Mouse (Mus musculus) gonadal fat pad, adult 2 months (tissue): ENCODE data around the gene Agap2. TPM values are rescaled to one million over a fixed set of nuclear protein-coding genes. Genes with fewer than 3 reads are reported as not detected.

Experiments used
- DNase-seq: peaks from one replicate; pipeline ENCODE4 v3.0.0-alpha.2; 2012; ENCODE audit warnings: low read depth
- polyA plus RNA-seq: library from polyadenylated mRNA; depleted of rRNA; stranded (reverse); fragments of >200 nt; gene quantifications from 2 replicates; pipeline ENCODE4 v1.2.3, GENCODE M21; 2012; rRNA removed

Agap2 gene
- polyA plus RNA-seq = 5.3 and 5.7 TPM in 2 replicates

DNA sequence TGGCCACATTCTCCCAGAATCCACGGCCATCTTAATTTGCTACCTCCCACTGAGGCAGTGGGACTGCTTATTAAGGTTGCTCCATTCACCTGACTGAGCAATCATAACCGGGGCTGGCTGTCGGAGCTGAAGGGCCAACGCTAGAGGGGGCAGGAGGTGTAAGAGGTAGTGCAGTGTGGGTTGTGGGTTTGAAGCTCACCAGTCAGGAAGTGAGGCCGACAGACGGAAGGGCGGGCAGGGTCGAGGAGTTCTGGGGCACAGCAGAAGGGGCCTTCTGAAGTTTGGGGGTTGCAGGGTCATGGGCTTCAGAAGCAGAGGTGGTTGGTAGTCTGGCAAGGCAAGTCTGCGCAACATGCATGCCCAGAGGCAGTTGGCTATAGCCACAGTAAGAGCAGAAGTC lies at the start of gene Agap2:
Gene Agap2, plus strand, starts transcription at position 205 of the 400 bp plus-strand sequence.
- DNase-seq = no peak

DNA sequence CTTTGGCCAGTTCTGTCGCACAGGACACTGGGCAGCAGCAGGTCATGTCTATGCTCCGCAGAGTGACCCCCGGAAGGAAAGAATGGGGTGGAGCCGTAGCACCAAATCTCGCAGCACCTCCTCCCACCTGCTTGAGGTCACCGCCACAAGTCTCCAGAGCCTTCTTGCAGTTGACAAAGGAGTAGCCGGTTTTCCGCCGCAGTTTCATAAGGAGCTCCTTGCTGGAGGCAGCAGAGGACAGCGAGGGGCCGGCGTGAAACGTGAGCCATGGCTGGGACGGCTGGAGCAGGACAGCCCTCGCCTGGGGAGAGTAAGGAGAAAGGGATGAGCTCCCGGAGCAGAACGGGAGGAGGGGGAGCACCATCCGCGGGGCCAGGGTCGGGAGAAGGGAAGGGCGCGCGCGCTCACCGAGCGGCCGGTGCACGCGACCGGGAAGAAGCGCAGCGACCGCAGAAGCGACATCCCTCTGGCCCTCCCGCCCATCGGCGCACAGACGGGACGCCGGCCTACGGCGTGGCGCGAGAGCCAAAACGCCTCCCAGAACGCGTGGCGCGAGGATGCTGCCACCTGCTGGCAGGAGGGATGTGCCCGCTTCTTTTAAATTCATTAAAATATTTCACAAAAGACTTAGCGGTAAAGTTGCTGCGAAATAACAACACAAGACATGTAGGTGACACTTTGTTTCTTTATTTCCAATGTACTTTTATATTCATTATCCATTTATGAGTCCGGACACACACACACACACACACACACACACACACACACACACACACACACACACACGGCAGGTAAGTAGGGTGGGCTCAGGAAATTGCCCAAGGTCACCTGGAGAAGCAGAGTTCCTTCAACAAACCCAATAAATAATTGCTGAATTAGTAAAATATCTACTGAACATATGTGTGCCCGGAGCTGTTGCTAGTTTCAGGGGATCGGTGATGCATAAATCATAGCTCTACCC lies 44.5 kb upstream of the Agap2 start, which contains the start of gene Tsfm:
Gene Tsfm, minus strand, starts transcription at position 505 of the 961 bp plus-strand sequence.
- DNase-seq = no peak

DNA sequence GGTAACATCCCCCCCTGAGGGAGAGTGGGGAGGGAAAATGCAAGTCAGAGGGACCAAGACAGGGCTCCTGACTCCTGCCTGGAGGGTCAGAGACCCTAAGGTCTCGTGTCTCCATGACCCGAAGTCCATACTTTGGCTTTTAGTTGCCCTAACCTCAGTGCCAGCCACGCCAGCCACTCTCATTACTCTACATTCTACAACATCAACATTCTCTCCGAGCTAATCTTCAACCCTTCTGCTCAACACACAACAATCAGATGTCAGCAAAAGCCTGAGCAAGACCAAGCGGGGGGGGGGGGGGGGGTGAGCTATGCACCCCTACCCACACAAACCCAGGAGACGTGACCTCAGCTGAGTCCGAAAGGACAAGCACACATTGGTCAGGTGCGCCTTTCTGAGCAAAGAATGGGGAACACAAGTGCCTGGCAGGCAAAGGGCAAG lies 41.8 kb upstream of the Agap2 start:
- no peak for DNase-seq

DNA sequence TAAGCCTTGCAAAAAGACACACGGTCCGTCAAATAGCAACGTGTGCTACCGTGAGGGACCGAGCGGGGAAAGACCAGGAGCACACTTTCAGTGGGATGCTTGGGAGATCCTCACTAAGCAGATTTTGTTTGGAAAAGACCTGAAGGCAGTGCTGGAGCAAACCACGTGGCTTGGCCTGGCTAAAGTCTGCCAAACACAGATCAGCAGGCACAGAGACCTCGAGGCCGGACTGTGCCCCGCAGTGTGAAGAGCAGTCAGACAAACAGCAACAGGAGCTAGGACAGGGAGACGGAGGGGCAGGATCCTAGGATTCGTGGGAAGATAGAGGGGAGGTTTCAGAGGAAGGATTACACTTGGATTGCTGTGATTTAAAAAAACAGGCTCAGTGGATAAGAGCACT lies 38.8 kb upstream of the Agap2 start:
- no peak for DNase-seq

DNA sequence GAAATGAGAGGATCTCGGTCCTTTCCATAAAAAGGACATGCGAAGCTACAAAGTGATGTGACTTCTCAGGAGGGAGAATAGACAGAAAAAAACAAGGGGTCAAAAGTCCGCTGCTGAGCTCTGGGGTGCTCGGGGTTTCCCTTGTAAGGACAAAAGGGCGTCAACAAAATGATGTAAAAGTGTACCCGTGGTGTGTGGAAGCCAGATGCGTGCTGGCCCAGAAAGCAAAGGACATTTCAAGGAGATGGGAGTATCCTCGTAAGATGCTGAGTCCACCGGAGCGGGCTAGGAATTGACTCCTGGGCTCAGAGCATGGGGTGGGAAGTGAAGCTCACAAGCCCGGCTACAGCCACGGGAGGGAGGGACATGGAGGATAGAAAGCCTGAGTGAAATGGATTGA lies 37.4 kb upstream of the Agap2 start:
- DNase-seq = no peak

DNA sequence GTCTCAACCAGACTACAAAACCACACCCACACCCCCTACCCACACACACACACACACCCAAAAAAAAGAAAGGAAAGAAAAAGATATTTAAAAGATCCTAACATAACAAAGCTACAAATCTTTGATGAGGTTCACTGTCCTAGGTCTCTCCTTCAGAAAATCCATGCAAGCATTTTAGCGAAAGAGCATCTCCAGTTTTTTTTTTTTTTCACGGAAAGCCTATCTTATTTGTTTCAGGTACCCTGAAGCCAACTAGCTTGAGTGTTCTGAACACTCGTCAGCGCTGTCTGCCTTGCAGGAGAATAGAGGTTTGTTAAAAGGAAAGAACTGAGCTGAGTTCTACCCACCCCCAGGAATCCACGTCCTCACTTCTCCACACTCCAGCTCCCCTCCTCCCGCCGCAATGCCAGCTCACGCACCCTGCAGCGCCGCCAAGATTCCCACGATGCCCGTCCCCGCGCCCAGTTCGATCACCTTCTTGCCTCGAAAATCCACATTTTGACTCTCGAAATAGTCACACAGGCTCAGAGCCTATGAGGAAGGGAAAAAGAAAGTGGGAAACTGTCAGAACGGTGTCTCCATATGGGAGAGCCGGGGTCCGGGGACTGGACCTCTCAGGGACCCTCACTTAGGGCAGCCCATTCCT lies 34.4 kb upstream of the Agap2 start:
- no peak for DNase-seq

DNA sequence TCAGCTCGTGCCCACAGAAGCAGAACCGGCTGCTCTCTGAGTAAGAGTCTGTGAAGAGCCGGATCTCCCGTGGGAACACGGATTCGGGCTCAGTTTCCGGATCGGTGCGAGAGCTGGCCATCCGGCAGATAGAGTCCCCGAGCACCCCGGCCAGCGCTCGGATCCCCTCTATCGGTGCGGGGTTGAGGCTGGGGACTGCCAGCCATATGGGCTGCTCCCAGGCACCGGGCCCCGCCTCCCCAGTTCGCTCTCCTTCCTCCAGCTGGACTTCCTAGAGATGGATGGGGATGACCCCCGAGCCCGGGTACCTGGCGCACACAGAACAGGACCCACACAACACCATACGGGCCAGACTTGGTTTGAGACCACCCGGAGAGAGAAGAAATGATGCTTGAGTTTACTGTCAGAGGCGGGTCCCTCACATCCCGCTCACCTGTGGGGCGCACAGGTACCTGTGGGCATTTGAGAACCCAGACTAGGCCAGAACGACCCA lies 33.8 kb upstream of the Agap2 start, which contains the start of the genes Mettl1 and Eef1akmt3:
Gene Mettl1, plus strand, starts transcription at position 141 of the 493 bp plus-strand sequence.
Gene Eef1akmt3, minus strand, starts transcription at position 240 of the 493 bp plus-strand sequence.
- no peak for DNase-seq

DNA sequence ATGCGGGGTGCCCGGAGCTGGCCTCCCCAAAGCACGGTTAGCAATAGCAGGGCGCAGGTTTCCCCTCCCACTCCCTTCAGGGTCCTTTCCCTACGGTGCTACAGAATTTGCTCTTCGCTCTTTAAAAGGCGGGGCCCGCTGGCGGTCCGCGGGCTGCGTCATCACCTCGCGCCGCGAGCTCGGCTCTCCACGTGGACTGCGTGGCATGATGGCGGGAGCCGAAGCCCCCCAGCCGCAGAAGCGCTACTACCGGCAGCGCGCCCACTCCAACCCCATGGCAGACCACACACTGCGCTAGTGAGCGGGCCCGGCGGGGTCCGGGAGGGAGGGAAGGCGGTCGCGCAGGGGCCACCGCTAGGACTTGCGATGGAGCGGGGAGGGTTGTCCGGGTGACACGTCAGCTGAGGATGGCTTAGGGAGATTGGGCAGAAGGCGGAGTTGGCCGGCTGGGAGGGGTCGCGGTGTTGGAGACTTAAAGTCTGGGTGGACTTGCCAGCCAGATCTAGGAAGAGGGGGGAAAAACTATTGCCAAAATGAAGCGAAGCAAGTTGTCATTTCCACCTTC lies 33.2 kb upstream of the Agap2 start:
- no peak for DNase-seq

DNA sequence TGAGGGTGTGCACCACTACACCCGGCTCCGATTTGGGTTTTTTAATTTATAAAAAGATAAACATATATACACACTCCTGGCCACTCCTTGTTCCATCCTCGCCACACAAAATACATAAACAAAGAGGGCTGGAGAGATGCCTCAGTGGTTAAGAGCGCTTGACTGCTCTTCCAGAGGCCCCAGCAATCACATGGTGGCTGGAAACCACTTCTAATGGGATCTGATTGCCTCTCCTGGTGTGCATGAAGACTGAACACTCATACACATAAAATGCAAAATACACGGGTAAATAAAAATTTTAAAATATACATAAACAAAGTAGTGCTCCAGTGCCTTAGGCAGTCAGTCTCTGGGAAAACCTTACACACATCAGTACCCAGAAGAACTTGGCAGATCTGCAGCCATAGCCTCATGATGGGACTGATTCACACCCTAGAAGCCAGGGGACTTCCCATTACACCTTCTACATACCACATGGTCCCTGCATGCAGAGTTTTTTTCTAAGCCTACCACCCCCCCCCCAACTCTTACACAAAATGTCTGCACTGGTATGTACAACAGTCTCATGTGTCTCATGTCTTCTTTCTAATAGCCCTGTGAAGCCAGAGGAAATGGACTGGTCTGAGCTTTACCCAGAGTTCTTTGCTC lies 32.5 kb upstream of the Agap2 start:
- DNase-seq = no peak

DNA sequence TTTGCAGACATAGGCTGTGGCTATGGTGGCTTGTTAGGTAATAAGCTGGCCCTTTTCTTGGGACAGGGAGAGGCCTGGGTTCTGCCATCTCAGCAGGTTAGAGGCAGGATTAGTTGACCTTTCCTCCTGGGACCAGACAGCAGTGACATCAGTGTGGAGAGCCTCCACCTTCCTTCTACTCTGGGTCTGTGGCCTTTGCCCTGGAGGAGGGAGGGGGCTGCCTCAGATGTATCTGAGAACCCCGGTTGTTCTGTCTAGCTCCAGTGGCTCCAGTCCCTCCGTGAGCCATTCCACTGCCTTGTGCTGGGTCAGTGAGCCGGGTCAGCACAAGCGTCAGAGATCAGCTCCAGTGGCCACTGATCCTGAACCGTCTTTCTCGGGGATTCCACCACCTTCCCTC lies 31.9 kb upstream of the Agap2 start:
- DNase-seq = no peak

DNA sequence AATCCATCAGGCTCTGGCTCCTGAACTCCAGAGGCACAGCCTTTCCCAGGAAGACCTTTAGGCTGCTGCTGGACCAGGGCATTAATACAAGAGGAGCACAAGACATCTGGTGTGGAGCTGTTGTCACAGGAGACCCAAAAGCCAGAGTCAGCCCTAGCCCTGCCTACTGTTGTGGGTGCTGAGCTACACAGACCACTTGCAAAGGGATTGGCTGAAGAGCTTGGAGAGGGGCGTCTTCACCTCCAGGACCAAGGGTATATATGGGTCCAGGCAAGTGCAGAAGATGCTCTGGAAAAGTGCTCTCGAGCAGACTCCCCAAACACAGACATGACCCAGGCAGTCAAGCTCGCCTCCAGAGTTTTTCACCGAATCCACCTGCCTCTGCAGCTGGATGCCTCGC lies 27.1 kb upstream of the Agap2 start, which contains the start of gene Cyp27b1:
Gene Cyp27b1, plus strand, starts transcription at position 297 of the 400 bp plus-strand sequence.
- no peak for DNase-seq

DNA sequence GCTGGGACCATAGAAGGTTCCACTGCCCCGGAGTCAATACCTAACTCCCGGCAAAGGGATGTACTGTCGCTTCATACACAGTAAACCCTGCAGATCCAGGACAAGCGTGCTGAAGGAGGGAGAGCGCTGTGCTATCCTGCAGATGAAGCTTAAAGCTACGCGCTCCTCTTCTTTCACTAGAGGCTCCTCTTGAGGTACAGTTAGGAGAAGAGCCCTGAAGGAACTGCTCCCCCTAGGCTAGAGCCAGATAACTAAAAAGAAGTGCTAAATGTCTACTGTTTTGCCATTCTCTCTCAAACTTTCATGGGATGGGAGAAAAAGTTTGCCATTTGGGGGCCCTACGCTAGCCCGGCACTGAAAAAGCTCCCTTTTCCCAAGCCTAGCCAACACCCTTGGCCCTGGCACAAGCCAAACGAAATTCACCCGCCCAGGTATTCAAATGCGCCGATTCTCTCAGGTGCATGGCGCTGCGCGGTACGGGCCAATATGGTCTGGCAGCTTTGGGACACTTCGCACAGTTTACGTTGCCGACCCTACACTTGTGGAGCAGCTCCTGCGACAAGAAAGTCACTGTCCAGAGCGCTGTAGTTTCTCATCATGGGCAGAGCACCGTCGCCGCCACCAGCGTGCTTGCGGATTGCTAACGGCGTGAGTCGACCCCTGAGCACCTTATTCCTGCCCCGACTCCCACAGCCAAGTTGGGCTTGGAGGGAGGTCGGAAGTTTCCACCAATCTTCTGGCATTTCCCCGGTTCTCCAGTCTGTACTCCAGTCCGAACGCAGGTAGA lies 26.3 kb upstream of the Agap2 start:
- no peak for DNase-seq

DNA sequence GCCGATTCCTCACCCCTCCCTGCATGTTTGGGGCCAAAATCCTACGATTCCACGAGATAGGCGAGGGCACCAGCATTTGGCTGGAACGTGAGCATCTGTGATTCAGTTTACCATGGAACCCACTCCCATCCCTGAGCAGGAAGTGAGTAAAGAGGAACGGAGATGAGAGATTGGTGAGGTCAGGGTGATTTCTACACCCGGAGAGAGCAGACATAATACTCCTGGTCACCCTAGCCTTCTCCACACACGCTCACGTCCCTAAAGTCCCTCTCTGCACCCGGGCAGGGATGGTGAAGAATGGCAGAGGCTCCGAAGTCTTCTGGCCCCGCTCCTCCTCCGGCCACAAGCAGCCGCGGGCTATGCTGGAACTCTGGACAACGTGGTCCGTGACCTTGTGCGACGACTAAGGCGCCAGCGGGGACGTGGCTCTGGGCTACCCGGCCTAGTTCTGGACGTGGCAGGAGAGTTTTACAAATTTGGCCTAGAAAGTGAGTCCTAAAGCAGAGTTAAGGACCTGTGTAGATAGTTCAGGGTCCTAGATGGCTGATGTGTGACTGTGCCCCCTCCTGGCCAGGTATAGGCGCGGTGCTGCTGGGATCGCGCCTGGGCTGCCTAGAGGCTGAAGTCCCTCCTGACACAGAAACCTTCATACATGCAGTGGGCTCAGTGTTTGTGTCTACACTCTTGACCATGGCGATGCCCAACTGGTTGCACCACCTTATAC lies 25.5 kb upstream of the Agap2 start:
- DNase-seq = no peak

DNA sequence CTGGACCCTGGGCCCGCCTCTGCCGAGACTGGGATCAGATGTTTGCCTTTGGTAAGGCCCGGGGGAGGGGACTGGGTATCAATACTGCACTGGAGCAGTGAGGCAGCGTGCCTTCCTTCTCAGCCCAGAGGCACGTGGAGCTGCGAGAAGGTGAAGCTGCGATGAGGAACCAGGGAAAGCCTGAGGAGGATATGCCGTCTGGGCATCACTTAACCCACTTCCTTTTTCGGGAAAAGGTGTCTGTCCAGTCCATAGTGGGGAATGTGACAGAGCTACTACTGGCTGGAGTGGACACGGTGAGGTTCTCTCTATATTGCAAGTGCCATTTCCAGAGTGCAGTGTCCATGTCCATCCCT lies 25.0 kb upstream of the Agap2 start:
- no peak for DNase-seq

DNA sequence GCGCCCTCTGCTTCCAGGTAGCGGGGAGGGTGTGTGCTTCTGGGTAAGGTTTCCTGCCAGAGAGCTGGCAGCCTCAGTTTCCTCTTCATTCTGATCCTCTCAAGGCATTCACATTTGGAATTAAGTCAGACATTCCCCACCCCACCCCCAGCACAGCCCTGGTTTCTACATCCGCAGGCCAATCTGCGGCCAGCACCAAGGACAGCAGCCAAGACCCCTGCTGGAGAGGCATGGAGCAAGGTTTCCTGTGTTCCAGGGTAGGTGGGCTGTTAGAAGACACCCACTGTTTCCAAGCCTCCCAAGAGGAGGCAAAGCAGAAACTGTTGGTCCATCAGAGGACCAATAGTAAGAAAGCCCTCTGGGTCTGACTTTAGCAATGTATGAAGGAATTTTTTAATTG lies 20.4 kb upstream of the Agap2 start:
- no peak for DNase-seq

DNA sequence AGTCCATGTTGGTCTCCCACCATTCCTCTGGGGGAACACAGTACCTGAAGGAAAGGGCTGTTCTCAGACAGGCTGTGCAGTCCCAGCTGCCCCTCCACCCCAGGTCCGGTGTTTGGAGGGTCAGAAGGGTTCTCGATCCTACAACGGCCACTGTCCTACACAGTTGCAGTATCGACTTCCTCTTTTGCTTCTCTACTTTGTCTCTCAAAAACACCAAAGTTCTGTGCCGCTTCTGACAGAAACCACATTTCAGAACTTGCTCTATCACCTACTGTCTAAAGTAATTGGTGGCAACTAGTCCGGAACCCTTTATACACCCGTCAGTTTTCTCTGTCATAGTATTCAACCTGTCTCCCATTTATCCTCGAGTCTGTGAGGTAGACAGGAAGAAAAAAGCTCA lies 19.7 kb upstream of the Agap2 start:
- DNase-seq = no peak

DNA sequence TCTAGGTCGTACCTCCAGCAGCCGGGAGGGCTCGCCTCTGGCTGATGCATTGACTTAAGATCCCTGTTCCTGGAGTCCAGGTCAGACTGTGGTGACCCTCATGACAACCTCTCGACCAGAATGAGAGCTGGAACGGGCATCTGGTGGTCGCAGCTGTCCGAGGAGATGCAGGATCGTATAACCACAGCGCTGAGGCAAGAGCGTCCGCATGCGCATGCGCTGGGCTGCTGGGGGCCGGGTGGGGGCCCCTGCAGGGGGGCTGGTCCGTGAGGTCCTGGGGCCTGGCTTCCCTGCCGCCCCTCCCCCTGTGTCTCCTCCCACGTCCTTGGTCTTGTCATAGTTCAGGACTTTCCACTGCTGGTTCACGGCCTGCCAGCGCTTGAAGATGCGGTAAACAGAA lies 18.6 kb upstream of the Agap2 start:
- DNase-seq = no peak

DNA sequence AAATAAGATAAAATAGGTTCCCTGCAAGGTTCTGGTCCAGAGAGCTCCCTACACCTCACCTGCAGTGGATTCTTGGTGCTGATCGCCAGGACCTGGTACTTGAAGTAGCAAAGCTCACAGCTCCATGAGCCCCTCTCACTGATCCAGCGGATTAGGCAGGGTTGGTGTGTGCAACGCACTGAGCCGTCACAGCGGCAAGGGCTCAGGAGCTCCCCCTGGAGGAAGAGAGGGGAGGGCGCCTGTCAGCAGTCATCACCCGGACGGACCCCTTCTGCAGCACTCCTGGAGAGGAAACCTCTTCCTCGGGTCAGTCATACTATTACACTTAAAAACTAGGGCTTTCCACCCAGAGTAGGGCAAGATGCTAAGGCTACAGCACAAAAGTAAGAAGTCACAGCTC lies 16.9 kb upstream of the Agap2 start:
- no peak for DNase-seq

DNA sequence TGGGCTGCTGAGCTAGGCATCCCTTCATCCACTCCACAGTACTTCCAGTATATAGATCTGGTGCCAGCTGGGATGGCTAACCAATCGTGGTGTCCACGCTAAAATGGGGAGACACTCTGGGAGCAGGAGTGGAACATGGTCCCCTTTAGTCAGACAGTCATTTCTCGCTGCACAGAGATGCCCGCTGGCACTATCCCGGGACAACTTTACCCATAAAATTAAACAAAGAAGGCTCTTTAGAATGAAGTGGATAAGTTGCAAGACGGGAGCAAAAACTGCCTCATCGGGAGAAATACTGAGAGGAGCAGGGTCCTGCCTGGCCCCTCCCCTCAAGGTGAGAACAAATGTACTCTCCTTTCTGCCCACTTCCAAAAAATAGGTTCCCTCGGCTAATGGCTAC lies 16.4 kb upstream of the Agap2 start:
- DNase-seq = no peak
